Mouse (Mus musculus): ENCODE measurements around the gene Tnk2. TPM values are rescaled to one million over a fixed set of nuclear protein-coding genes. Genes with fewer than 3 reads are reported as not detected.

The Tnk2 gene
- polyA plus RNA-seq, 1 experiment from 2014 or later: 11.6 TPM

GRCm38 (mm10) chr16:32710426-32711070 lies 66.9 kb downstream of the Tnk2 start:
- Histone ChIP-seq H3K4me1 (replicated peaks; ENCODE audit: control insufficient read depth, insufficient read depth, low read length) (peaks cover 18% of the 10 kb centered on the region), H3K9me3 (ENCODE audit: control insufficient read depth, low read length) (no peaks in the 10 kb centered on the region)
- 54% methylated on average over 14 of the region's 14 CpGs for WGBS

GRCm38 (mm10) chr16:32712202-32712601 lies 68.5 kb downstream of the Tnk2 start:
- Histone ChIP-seq H3K9ac (ENCODE audit: low read depth, low read length) (no peak overlapping the region), H3K9me3 (ENCODE audit: control insufficient read depth, low read length) (no peaks in the 10 kb centered on the region), H3K4me1 (replicated peaks; ENCODE audit: control insufficient read depth, insufficient read depth, low read length) (peaks cover 14% of the 10 kb centered on the region), H3K27ac (ENCODE audit: low read depth, low read length) (no peak overlapping the region), H3K36me3 (ENCODE audit: control insufficient read depth, insufficient read depth, low read length) (no peaks in the 10 kb centered on the region), H3K4me3 (ENCODE audit: low read depth, low read length) (no peak overlapping the region), H3K27me3 (replicated peaks; ENCODE audit: control insufficient read depth, insufficient read depth, low read length) (peaks cover 3% of the 10 kb centered on the region), H3K4me2 (no peak overlapping the region)
- ATAC-seq (replicated peaks; ENCODE audit: low FRiP score) (no peak), DNase-seq (ENCODE audit: low spot score) (no peak)
- 82% methylated on average over 11 of the region's 11 CpGs for WGBS

More at GRCm38 (mm10) chr16:32710426-32711070, 66.9 kb downstream of the Tnk2 start:
- no peaks in the 10 kb centered on the region for H3K36me3 ChIP-seq (ENCODE audit: control insufficient read depth, insufficient read depth, low read length)
- ATAC-seq (replicated peaks; ENCODE audit: low FRiP score): no peak
- H3K27ac ChIP-seq (ENCODE audit: low read depth, low read length): no peak overlapping the region
- no peak overlapping the region for H3K9ac ChIP-seq (ENCODE audit: low read depth, low read length)
- H3K4me2 ChIP-seq: no peak overlapping the region
- no peak overlapping the region for H3K4me3 ChIP-seq (ENCODE audit: low read depth, low read length)
- no peaks in the 10 kb centered on the region; the same call in 1 of the 2 replicates for H3K27me3 ChIP-seq (replicated peaks; ENCODE audit: control insufficient read depth, insufficient read depth, low read length)
- no peak for DNase-seq (ENCODE audit: low spot score)

GRCm38 (mm10) chr16:32713556-32713955 lies 69.9 kb downstream of the Tnk2 start:
- no peak overlapping the region for H3K4me3 ChIP-seq (ENCODE audit: low read depth, low read length)
- H3K4me2 ChIP-seq: no peak overlapping the region
- DNase-seq (ENCODE audit: low spot score): no peak
- H3K36me3 ChIP-seq (ENCODE audit: control insufficient read depth, insufficient read depth, low read length): no peaks in the 10 kb centered on the region
- no peak for ATAC-seq (replicated peaks; ENCODE audit: low FRiP score)
- H3K27ac ChIP-seq (ENCODE audit: low read depth, low read length): no peak overlapping the region
- no peak overlapping the region for H3K9ac ChIP-seq (ENCODE audit: low read depth, low read length)
- peaks cover 3% of the 10 kb centered on the region for H3K27me3 ChIP-seq (replicated peaks; ENCODE audit: control insufficient read depth, insufficient read depth, low read length)
- peaks cover 2% of the 10 kb centered on the region; the same call in 1 of the 2 replicates for H3K4me1 ChIP-seq (replicated peaks; ENCODE audit: control insufficient read depth, insufficient read depth, low read length)
- no peaks in the 10 kb centered on the region for H3K9me3 ChIP-seq (ENCODE audit: control insufficient read depth, low read length)
- WGBS: 72% methylated on average over 6 of the region's 6 CpGs

GRCm38 (mm10) chr16:32715364-32715763 lies 71.7 kb downstream of the Tnk2 start:
- H3K9ac ChIP-seq (ENCODE audit: low read depth, low read length): no peak overlapping the region
- H3K4me2 ChIP-seq: peak overlapping the region; percentile 45
- H3K27ac ChIP-seq (ENCODE audit: low read depth, low read length): no peak overlapping the region
- H3K4me3 ChIP-seq (ENCODE audit: low read depth, low read length): no peak overlapping the region
- no peaks in the 10 kb centered on the region for H3K4me1 ChIP-seq (replicated peaks; ENCODE audit: control insufficient read depth, insufficient read depth, low read length)
- WGBS: 18% methylated on average over 13 of the region's 13 CpGs
- ATAC-seq (replicated peaks; ENCODE audit: low FRiP score) (no peak), DNase-seq (ENCODE audit: low spot score) (no peak)
- peaks cover 3% of the 10 kb centered on the region; the same call in 1 of the 2 replicates for H3K27me3 ChIP-seq (replicated peaks; ENCODE audit: control insufficient read depth, insufficient read depth, low read length)
- no peaks in the 10 kb centered on the region for H3K36me3 ChIP-seq (ENCODE audit: control insufficient read depth, insufficient read depth, low read length)
- H3K9me3 ChIP-seq (ENCODE audit: control insufficient read depth, low read length): no peaks in the 10 kb centered on the region

- H3K4me2 ChIP-seq: no peak overlapping the region
- no peak overlapping the region for H3K9ac ChIP-seq (ENCODE audit: low read depth, low read length)
- ATAC-seq (replicated peaks; ENCODE audit: low FRiP score) (no peak), DNase-seq (ENCODE audit: low spot score) (no peak)
- no peaks in the 10 kb centered on the region for H3K9me3 ChIP-seq (ENCODE audit: control insufficient read depth, low read length)
- H3K36me3 ChIP-seq (ENCODE audit: control insufficient read depth, insufficient read depth, low read length): no peaks in the 10 kb centered on the region
- WGBS: 46% methylated on average over 7 of the region's 7 CpGs
- 0 out of 2 replicates have a peak, but pooled peaks cover 3% of the 10 kb centered on the region for H3K4me1 ChIP-seq (replicated peaks; ENCODE audit: control insufficient read depth, insufficient read depth, low read length)
- H3K27me3 ChIP-seq (replicated peaks; ENCODE audit: control insufficient read depth, insufficient read depth, low read length): no peaks in the 10 kb centered on the region
- no peak overlapping the region for H3K4me3 ChIP-seq (ENCODE audit: low read depth, low read length)
- no peak overlapping the region for H3K27ac ChIP-seq (ENCODE audit: low read depth, low read length)
Measured at GRCm38 (mm10) chr16:32723163-32723562, 79.5 kb downstream of the Tnk2 start.

- WGBS: 59% methylated on average over 4 of the region's 4 CpGs
- H3K4me3 ChIP-seq (ENCODE audit: low read depth, low read length): no peak overlapping the region
- DNase-seq (ENCODE audit: low spot score) (no peak), ATAC-seq (replicated peaks; ENCODE audit: low FRiP score) (no peak)
- no peak overlapping the region for H3K9ac ChIP-seq (ENCODE audit: low read depth, low read length)
- H3K9me3 ChIP-seq (ENCODE audit: control insufficient read depth, low read length): no peaks in the 10 kb centered on the region
- no peak overlapping the region for H3K27ac ChIP-seq (ENCODE audit: low read depth, low read length)
- no peaks in the 10 kb centered on the region for H3K27me3 ChIP-seq (replicated peaks; ENCODE audit: control insufficient read depth, insufficient read depth, low read length)
- 0 out of 2 replicates have a peak, but pooled peaks cover 3% of the 10 kb centered on the region for H3K4me1 ChIP-seq (replicated peaks; ENCODE audit: control insufficient read depth, insufficient read depth, low read length)
- no peaks in the 10 kb centered on the region for H3K36me3 ChIP-seq (ENCODE audit: control insufficient read depth, insufficient read depth, low read length)
- no peak overlapping the region for H3K4me2 ChIP-seq
Measured at GRCm38 (mm10) chr16:32723767-32724166, 80.1 kb downstream of the Tnk2 start.

GRCm38 (mm10) chr16:32724259-32724658 lies 80.6 kb downstream of the Tnk2 start:
- no peak for DNase-seq (ENCODE audit: low spot score)
- Histone ChIP-seq H3K27me3 (replicated peaks; ENCODE audit: control insufficient read depth, insufficient read depth, low read length) (no peaks in the 10 kb centered on the region), H3K27ac (ENCODE audit: low read depth, low read length) (no peak overlapping the region), H3K36me3 (ENCODE audit: control insufficient read depth, insufficient read depth, low read length) (no peaks in the 10 kb centered on the region), H3K4me1 (replicated peaks; ENCODE audit: control insufficient read depth, insufficient read depth, low read length) (0 out of 2 replicates have a peak, but pooled peaks cover 3% of the 10 kb centered on the region), H3K4me3 (ENCODE audit: low read depth, low read length) (no peak overlapping the region), H3K4me2 (no peak overlapping the region), H3K9ac (ENCODE audit: low read depth, low read length) (no peak overlapping the region), H3K9me3 (ENCODE audit: control insufficient read depth, low read length) (no peaks in the 10 kb centered on the region)
- no peak for ATAC-seq (replicated peaks; ENCODE audit: low FRiP score)
- WGBS: 79% methylated on average over 2 of the region's 2 CpGs

GRCm38 (mm10) chr16:32726501-32726900 lies 82.8 kb downstream of the Tnk2 start:
- DNase-seq (ENCODE audit: low spot score): no peak
- Histone ChIP-seq H3K27me3 (replicated peaks; ENCODE audit: control insufficient read depth, insufficient read depth, low read length) (no peaks in the 10 kb centered on the region), H3K27ac (ENCODE audit: low read depth, low read length) (no peak overlapping the region), H3K9me3 (ENCODE audit: control insufficient read depth, low read length) (no peaks in the 10 kb centered on the region), H3K4me3 (ENCODE audit: low read depth, low read length) (no peak overlapping the region), H3K36me3 (ENCODE audit: control insufficient read depth, insufficient read depth, low read length) (no peaks in the 10 kb centered on the region), H3K9ac (ENCODE audit: low read depth, low read length) (no peak overlapping the region), H3K4me2 (no peak overlapping the region), H3K4me1 (replicated peaks; ENCODE audit: control insufficient read depth, insufficient read depth, low read length) (0 out of 2 replicates have a peak, but pooled peaks cover 3% of the 10 kb centered on the region)
- ATAC-seq (replicated peaks; ENCODE audit: low FRiP score): no peak

GRCm38 (mm10) chr16:32728240-32728639 lies 84.6 kb downstream of the Tnk2 start:
- no peak overlapping the region for H3K9ac ChIP-seq (ENCODE audit: low read depth, low read length)
- no peaks in the 10 kb centered on the region for H3K27me3 ChIP-seq (replicated peaks; ENCODE audit: control insufficient read depth, insufficient read depth, low read length)
- no peak overlapping the region for H3K4me3 ChIP-seq (ENCODE audit: low read depth, low read length)
- no peak overlapping the region for H3K4me2 ChIP-seq
- no peaks in the 10 kb centered on the region for H3K9me3 ChIP-seq (ENCODE audit: control insufficient read depth, low read length)
- no peak overlapping the region for H3K27ac ChIP-seq (ENCODE audit: low read depth, low read length)
- no peaks in the 10 kb centered on the region for H3K36me3 ChIP-seq (ENCODE audit: control insufficient read depth, insufficient read depth, low read length)
- DNase-seq (ENCODE audit: low spot score) (no peak), ATAC-seq (replicated peaks; ENCODE audit: low FRiP score) (no peak)
- 0 out of 2 replicates have a peak, but pooled peaks cover 2% of the 10 kb centered on the region for H3K4me1 ChIP-seq (replicated peaks; ENCODE audit: control insufficient read depth, insufficient read depth, low read length)
